Mouse (Mus musculus): ENCODE measurements around the gene Kif1a. TPM values are rescaled to one million over a fixed set of nuclear protein-coding genes. Genes with fewer than 3 reads are reported as not detected.
A peak's percentile ranks its signal among the peaks of the same experiment; 100 is the strongest.

The Kif1a gene
- polyA plus RNA-seq, 1 experiment from 2014 or later: 5.1 TPM

DNA sequence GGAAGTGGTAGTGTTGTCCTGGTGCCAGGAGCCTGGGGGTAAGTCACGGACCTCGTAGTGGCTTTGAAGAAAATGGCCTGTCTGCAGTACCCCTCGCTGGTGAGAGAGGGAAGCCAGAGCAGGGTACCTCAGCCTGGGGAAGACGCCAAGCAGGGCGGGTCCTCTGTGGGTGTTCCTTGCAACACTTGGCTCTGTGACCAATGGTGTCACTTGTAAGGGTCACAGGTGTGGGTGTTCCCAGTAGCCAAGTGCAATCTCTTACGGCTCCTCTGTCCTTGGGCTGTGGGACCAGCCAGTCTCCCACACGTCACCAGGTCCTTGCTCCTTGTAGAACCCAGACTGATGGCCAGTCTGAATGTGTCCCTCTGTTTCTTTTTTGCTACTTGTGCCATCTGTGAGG, 95.7 kb downstream of the Kif1a start, which contains the start of gene Aqp12:
TSS of gene Aqp12 (plus strand) at position 274 of the 400 bp plus-strand sequence.
- Histone ChIP-seq H3K27me3 (ENCODE audit: insufficient read depth, poor library complexity, severe bottlenecking) (peaks cover 12% of the 10 kb centered on the region; the same call in 1 of the 2 replicates), H3K4me3 (no peak within 1 kb of the TSS), H3K9me3 (no peaks in the 10 kb centered on the region), H3K36me3 (no peaks in the 10 kb centered on the region), H3K4me1 (peaks cover 9% of the 10 kb centered on the region), H3K27ac (peak within 1 kb of the TSS; percentile 47; the same call in 1 of the 2 replicates)
- no peak for DNase-seq (ENCODE audit: low spot score)
- WGBS: 69% methylated on average over 7 of the region's 7 CpGs

DNA sequence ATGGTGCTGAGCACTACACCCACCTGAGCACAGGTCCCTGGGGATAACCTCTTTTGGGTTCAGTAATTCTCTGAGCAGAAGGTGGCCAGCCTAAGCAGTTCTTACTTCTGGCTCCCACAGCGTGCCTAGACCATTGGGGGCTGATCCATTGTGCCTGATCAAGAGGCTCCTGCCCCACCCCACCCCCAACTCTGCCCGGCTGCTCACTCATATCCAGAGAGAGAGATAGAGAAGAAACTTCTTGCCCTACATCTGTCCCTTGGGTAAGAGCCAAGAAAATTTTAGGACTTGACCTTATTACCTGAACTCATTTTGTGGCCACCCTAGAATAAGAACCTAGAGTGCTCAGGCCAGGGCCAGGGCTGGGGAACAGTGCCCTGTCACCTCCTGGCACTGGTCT, 108.9 kb downstream of the Kif1a start:
- no peaks in the 10 kb centered on the region for H3K36me3 ChIP-seq
- H3K9me3 ChIP-seq: no peaks in the 10 kb centered on the region
- no peaks in the 10 kb centered on the region for H3K4me1 ChIP-seq
- no peak overlapping the region for H3K4me3 ChIP-seq
- no peak overlapping the region for H3K27ac ChIP-seq
- DNase-seq (ENCODE audit: low spot score): no peak
- H3K27me3 ChIP-seq (ENCODE audit: insufficient read depth, poor library complexity, severe bottlenecking): no peaks in the 10 kb centered on the region; the same call in 1 of the 2 replicates
- 61% methylated on average over 2 of the region's 2 CpGs for WGBS

DNA sequence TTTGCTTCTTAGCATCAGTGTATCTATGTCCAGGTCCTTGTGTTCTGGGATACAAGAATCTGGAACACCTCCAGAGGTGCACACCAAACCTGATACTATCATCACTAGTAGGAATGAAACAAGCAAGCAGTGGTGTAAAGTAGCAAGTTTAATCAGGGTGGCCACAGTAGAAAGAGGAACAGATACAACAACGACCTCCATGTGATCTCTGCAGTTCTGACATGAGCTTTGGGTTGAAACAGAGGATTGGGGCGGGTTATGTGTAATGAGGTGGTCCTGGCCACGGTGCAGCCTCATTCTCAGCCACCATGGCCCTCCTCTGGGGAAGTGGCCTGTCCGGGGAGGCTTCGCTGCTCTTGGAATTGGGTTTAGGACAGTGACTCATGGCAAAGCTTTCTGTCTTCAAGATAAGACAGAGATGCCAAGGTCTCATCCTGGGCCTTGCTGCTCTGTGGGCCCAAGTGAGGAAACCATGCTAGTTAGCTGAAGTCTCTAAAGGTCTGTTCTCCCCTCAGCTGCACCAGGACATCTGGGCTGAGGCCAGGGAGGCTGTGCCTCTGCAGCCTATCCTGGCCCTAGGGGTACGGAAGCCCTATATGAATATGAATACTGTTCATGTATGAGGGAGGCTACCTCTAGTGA, 109.4 kb downstream of the Kif1a start:
- Histone ChIP-seq H3K9me3 (no peaks in the 10 kb centered on the region), H3K36me3 (no peaks in the 10 kb centered on the region), H3K27me3 (ENCODE audit: insufficient read depth, poor library complexity, severe bottlenecking) (no peaks in the 10 kb centered on the region; the same call in 1 of the 2 replicates), H3K4me1 (no peaks in the 10 kb centered on the region), H3K27ac (no peak overlapping the region), H3K4me3 (no peak overlapping the region)
- 76% methylated on average over 6 of the region's 6 CpGs for WGBS
- DNase-seq (ENCODE audit: low spot score): no peak

DNA sequence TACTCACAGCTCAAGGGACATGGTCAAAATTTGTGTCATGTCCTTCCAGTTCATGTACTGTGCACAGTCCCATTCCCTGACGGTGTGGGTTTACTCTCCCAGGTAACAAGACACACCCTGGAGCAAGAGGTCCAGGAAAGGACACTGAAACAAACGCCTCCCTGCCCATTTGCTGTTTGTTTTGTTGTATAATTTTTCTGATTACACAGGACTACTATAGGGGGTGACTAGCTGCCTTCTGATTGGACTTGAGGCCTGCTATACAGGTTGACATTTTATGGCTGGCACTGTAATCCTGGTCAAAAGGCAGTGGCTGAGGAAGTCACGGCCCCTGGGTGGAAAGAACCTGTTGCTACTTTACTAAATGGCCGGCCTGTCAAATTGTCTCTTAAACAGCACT, 111.9 kb downstream of the Kif1a start:
- DNase-seq (ENCODE audit: low spot score): no peak

GRCm38 (mm10) chr1:92988894-92989293, 112.9 kb downstream of the Kif1a start:
- no peak for DNase-seq (ENCODE audit: low spot score)
- Histone ChIP-seq H3K27ac (no peak overlapping the region), H3K9me3 (no peaks in the 10 kb centered on the region), H3K36me3 (no peaks in the 10 kb centered on the region), H3K4me1 (no peaks in the 10 kb centered on the region), H3K27me3 (ENCODE audit: insufficient read depth, poor library complexity, severe bottlenecking) (no peaks in the 10 kb centered on the region; the same call in 1 of the 2 replicates), H3K4me3 (no peak overlapping the region)
- 75% methylated on average over 4 of the region's 4 CpGs for WGBS

More for the DNA sequence above, 111.9 kb downstream of the Kif1a start:
- Histone ChIP-seq H3K27me3 (ENCODE audit: insufficient read depth, poor library complexity, severe bottlenecking) (no peaks in the 10 kb centered on the region; the same call in 1 of the 2 replicates), H3K4me1 (no peaks in the 10 kb centered on the region), H3K36me3 (no peaks in the 10 kb centered on the region), H3K27ac (no peak overlapping the region), H3K4me3 (no peak overlapping the region), H3K9me3 (no peaks in the 10 kb centered on the region)
- WGBS: 62% methylated on average over 4 of the region's 4 CpGs

GRCm38 (mm10) chr1:92984999-92985398, 116.8 kb downstream of the Kif1a start:
- H3K27ac ChIP-seq: no peak overlapping the region
- no peak overlapping the region for H3K4me3 ChIP-seq
- WGBS: 83% methylated on average over 5 of the region's 5 CpGs
- H3K9me3 ChIP-seq: no peaks in the 10 kb centered on the region
- H3K36me3 ChIP-seq: no peaks in the 10 kb centered on the region
- peaks cover 1% of the 10 kb centered on the region for H3K4me1 ChIP-seq
- no peak for DNase-seq (ENCODE audit: low spot score)
- H3K27me3 ChIP-seq (ENCODE audit: insufficient read depth, poor library complexity, severe bottlenecking): peaks cover 3% of the 10 kb centered on the region; the same call in 1 of the 2 replicates

- peaks cover 21% of the 10 kb centered on the region for H3K4me1 ChIP-seq
- H3K36me3 ChIP-seq: no peaks in the 10 kb centered on the region
- peaks cover 19% of the 10 kb centered on the region for H3K27me3 ChIP-seq (ENCODE audit: insufficient read depth, poor library complexity, severe bottlenecking)
- 89% methylated on average over 17 of the region's 17 CpGs for WGBS
- H3K27ac ChIP-seq: no peak overlapping the region
- H3K9me3 ChIP-seq: no peaks in the 10 kb centered on the region
- H3K4me3 ChIP-seq: no peak overlapping the region
- DNase-seq (ENCODE audit: low spot score): no peak
Measured at GRCm38 (mm10) chr1:92982931-92983605, 118.7 kb downstream of the Kif1a start.

- no peak for DNase-seq (ENCODE audit: low spot score)
- peaks cover 37% of the 10 kb centered on the region for H3K4me1 ChIP-seq
- 73% methylated on average over 7 of the region's 7 CpGs for WGBS
- H3K27ac ChIP-seq: no peak overlapping the region
- H3K4me3 ChIP-seq: no peak overlapping the region
- peaks cover 31% of the 10 kb centered on the region for H3K27me3 ChIP-seq (ENCODE audit: insufficient read depth, poor library complexity, severe bottlenecking)
- H3K36me3 ChIP-seq: no peaks in the 10 kb centered on the region
- no peaks in the 10 kb centered on the region for H3K9me3 ChIP-seq
Measured at GRCm38 (mm10) chr1:92981056-92981845, 120.5 kb downstream of the Kif1a start.

DNA sequence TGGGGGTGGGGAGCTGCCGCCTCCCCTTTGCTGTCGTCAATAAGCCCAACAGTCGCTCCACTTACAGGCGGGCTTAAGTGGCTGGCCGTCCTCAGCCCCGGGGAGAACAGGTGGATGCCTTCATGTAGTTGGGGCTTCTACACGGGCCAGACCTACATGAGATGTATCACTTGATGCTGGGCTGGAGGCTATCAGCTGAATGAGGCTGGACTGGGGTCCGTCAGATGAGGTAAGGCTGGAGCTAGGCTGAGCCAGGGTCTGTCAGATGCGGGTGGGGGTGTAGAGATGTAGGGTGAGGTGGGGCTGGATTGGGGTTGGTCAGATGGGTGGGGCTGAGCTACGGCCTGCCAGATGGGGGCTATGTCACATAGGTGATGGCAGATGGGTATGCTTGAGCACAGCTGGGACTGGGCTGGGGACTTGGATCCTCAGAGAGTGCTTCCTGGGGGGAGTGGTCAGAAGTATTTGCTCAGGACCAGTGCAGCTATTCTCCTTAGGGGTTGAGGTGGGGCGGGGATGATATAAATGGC, 122.6 kb downstream of the Kif1a start:
- DNase-seq (ENCODE audit: low spot score): no peak
- peaks cover 31% of the 10 kb centered on the region for H3K27me3 ChIP-seq (ENCODE audit: insufficient read depth, poor library complexity, severe bottlenecking)
- no peaks in the 10 kb centered on the region for H3K36me3 ChIP-seq
- 10% methylated on average over 11 of the region's 11 CpGs for WGBS
- H3K4me3 ChIP-seq: peak overlapping the region; percentile 24; the same call in 1 of the 2 replicates
- H3K4me1 ChIP-seq: peaks cover 57% of the 10 kb centered on the region
- H3K9me3 ChIP-seq: no peaks in the 10 kb centered on the region
- H3K27ac ChIP-seq: peak overlapping the region; percentile 47; the same call in 1 of the 2 replicates

DNA sequence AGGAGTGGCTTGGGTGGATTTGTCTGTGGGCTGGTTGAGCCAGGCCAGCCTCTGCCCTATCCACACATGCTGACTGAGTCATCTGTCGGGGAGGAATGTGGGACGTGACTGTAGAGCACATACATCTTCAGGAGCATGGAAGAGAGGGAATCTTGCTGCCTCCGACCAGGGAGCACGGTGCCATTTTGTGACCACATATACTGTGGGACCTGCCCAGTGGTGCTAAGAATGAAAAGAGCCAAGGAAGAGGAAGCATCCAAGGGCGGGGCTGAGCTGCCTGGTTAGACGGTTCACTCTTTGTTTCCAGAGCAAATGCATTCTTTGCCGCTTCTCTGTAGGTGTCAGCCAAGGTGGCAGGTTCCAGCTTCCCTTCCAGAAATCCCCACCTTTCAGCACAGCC, 123.1 kb downstream of the Kif1a start:
- Histone ChIP-seq H3K4me3 (peak overlapping the region; percentile 24; the same call in 1 of the 2 replicates), H3K27ac (0 out of 2 replicates have a peak overlapping the region, but pooled peaks have one; percentile 47), H3K27me3 (ENCODE audit: insufficient read depth, poor library complexity, severe bottlenecking) (peaks cover 31% of the 10 kb centered on the region), H3K4me1 (peaks cover 62% of the 10 kb centered on the region), H3K9me3 (no peaks in the 10 kb centered on the region), H3K36me3 (no peaks in the 10 kb centered on the region)
- no peak for DNase-seq (ENCODE audit: low spot score)
- 25% methylated on average over 7 of the region's 7 CpGs for WGBS

- H3K4me3 ChIP-seq: no peak overlapping the region
- peaks cover 31% of the 10 kb centered on the region for H3K27me3 ChIP-seq (ENCODE audit: insufficient read depth, poor library complexity, severe bottlenecking)
- H3K9me3 ChIP-seq: no peaks in the 10 kb centered on the region
- no peak for DNase-seq (ENCODE audit: low spot score)
- WGBS: 14% methylated on average over 6 of the region's 6 CpGs
- H3K36me3 ChIP-seq: no peaks in the 10 kb centered on the region
- peak overlapping the region; percentile 56; the same call in 1 of the 2 replicates for H3K27ac ChIP-seq
- peaks cover 69% of the 10 kb centered on the region for H3K4me1 ChIP-seq
Measured at GRCm38 (mm10) chr1:92976141-92976566, 125.6 kb downstream of the Kif1a start.

- Histone ChIP-seq H3K4me3 (no peak overlapping the region), H3K4me1 (peaks cover 46% of the 10 kb centered on the region), H3K9me3 (no peaks in the 10 kb centered on the region), H3K27ac (0 out of 2 replicates have a peak overlapping the region, but pooled peaks have one; percentile 29), H3K27me3 (ENCODE audit: insufficient read depth, poor library complexity, severe bottlenecking) (peaks cover 11% of the 10 kb centered on the region), H3K36me3 (no peaks in the 10 kb centered on the region)
- 50% methylated on average over 1 of the region's 1 CpGs for WGBS
- DNase-seq (ENCODE audit: low spot score): no peak
Measured at GRCm38 (mm10) chr1:92972854-92973253, 128.9 kb downstream of the Kif1a start.
